Mouse (Mus musculus) heart, embryonic 12.5 days (tissue): ENCODE results near the gene Fcamr. TPM values are rescaled to one million over a fixed set of nuclear protein-coding genes. Genes with fewer than 3 reads are reported as not detected.

ENCODE experiments used
- ATAC-seq: fragments of 200-750 bp; cut with Nextera tagmentation; 2 replicates; pipeline ENCODE4 v1.8.0; 2017; ENCODE audit warnings: moderate TSS enrichment, moderate library complexity; ENCODE audit not compliant: insufficient number of reproducible peaks, low FRiP score
- H3K27ac ChIP-seq: fragments of 300-500 bp; sonication (generic); 2 replicates; pipeline ENCODE4 v1.5.1; 2016; ENCODE audit warnings: mild to moderate bottlenecking, moderate library complexity; ENCODE audit not compliant: poor library complexity, severe bottlenecking
- H3K27me3 ChIP-seq: fragments of 300-500 bp; sonication (generic); replicated peaks from 2 replicates; pipeline ENCODE4 v1.6.1; 2016; ENCODE audit warnings: mild to moderate bottlenecking, moderate library complexity
- H3K36me3 ChIP-seq: fragments of 300-500 bp; sonication (generic); 2 replicates; pipeline ENCODE4 v1.6.1; 2016; ENCODE audit warnings: mild to moderate bottlenecking, moderate library complexity
- H3K4me1 ChIP-seq: fragments of 300-500 bp; sonication (generic); replicated peaks from 2 replicates; pipeline ENCODE4 v1.6.1; 2016; ENCODE audit warnings: mild to moderate bottlenecking
- H3K4me2 ChIP-seq: fragments of 300-500 bp; sonication (generic); 2 replicates; pipeline ENCODE4 v1.6.1; 2016; ENCODE audit warnings: mild to moderate bottlenecking, moderate library complexity
- H3K4me3 ChIP-seq: fragments of 300-500 bp; sonication (generic); 2 replicates; pipeline ENCODE4 v1.5.1; 2016; ENCODE audit warnings: mild to moderate bottlenecking
- H3K9ac ChIP-seq: fragments of 300-500 bp; sonication (generic); 2 replicates; pipeline ENCODE4 v1.6.1; 2016; ENCODE audit warnings: mild to moderate bottlenecking, moderate library complexity
- H3K9me3 ChIP-seq: fragments of 300-500 bp; sonication (generic); replicated peaks from 2 replicates; pipeline ENCODE4 v1.6.1; 2016; ENCODE audit warnings: mild to moderate bottlenecking, moderate library complexity
- WGBS: fragments of 180-500 bp; shearing (Covaris S2); methylation state at CpG from one replicate; pipeline ENCODE4 v1.1.7; 2016; 5-methylcytosine and 5-hydroxymethylcytosine counted together
- polyA plus RNA-seq: library from polyadenylated mRNA; unstranded; fragments of >200 nt; fragmentation: Nextera tagmentation; extraction: Ambion mirVana; gene quantifications from 2 replicates; pipeline ENCODE4 v1.2.1, GENCODE M21; 2016

Fcamr gene
- polyA plus RNA-seq, 1 experiment from 2014 or later = 0.15 TPM

DNA sequence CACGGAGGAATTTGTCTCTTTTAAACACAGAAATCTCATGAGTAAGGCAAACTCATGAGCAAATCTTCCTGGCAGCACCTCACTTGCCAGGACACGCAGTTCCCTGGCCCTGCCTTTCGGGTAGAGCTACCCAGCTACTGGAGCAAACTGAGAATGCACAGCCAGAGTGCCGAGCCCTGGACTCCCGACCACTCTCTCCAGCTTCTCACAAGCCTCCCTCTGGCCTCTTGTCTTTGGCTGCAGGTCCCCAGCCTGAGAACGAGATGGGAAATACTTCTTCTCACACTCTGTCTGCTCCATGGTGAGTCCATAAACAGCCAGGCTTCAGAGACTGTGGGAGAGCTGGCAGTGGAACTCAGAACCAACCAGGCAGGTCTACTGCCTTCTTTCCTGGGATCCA lies 2.3 kb downstream of the Fcamr start:
- no peak for ATAC-seq
- H3K4me3 ChIP-seq = no peak overlapping the region
- no peak overlapping the region; the same call in 1 of the 2 replicates for H3K27ac ChIP-seq
- peaks cover 29% of the 10 kb centered on the region for H3K4me1 ChIP-seq
- H3K27me3 ChIP-seq = 0 out of 2 replicates have a peak, but pooled peaks cover 11% of the 10 kb centered on the region
- H3K9me3 ChIP-seq = no peaks in the 10 kb centered on the region
- 43% methylated on average over 6 of the region's 6 CpGs for WGBS
- H3K36me3 ChIP-seq = no peaks in the 10 kb centered on the region
- H3K9ac ChIP-seq = no peak overlapping the region
- H3K4me2 ChIP-seq = no peak overlapping the region

DNA sequence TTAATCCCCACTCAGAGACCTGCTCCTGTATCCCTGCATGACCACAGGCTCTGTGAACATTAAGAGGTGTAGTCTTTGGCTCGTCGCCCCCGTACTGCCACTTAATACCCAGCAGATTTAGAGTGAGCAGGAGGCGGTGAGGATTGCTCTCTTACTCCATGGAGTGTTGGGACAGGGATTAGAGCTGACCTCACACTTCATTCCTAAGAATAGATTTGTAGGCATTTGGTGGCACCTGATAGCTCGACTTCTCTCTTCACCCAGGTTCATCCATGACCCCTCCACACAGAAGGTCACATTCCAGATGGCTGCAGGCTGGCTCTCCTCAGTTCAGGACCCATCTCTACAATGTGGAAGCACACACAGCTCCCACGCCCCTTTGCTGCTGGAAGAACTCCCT lies 3.6 kb downstream of the Fcamr start:
- 0 out of 2 replicates have a peak, but pooled peaks cover 11% of the 10 kb centered on the region for H3K27me3 ChIP-seq
- no peak overlapping the region for H3K4me3 ChIP-seq
- H3K4me2 ChIP-seq = peak overlapping the region; percentile 24; the same call in 1 of the 2 replicates
- H3K4me1 ChIP-seq = peaks cover 29% of the 10 kb centered on the region
- no peaks in the 10 kb centered on the region for H3K9me3 ChIP-seq
- H3K27ac ChIP-seq = peak overlapping the region; percentile 60; the same call in 1 of the 2 replicates
- ATAC-seq = peak; percentile 33; the same call in 1 of the 2 replicates
- no peaks in the 10 kb centered on the region for H3K36me3 ChIP-seq
- 39% methylated on average over 6 of the region's 6 CpGs for WGBS
- H3K9ac ChIP-seq = no peak overlapping the region; the same call in 1 of the 2 replicates

DNA sequence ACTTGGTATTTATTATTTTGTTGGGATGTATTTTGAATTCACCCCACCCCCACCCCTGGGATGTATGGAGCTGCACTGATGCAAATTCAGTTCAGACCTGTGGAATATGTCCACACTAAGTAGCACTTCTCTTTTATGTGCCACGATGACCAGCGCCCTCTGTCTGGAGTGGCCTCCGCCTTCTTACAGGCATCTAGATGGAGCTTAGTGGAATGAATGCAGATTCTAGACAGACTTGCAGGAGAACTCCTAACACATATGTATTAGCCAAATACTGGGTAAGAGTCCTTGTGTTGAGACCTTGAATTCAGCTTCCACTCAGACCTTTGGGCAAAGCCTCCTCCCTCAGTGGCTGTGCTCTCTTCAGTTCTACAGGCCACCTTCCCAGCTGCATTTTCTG lies 10.2 kb downstream of the Fcamr start:
- H3K9me3 ChIP-seq = no peaks in the 10 kb centered on the region
- H3K4me2 ChIP-seq = no peak overlapping the region
- peaks cover 10% of the 10 kb centered on the region; the same call in 1 of the 2 replicates for H3K27me3 ChIP-seq
- H3K4me1 ChIP-seq = no peaks in the 10 kb centered on the region
- no peak for ATAC-seq
- no peak overlapping the region for H3K4me3 ChIP-seq
- H3K36me3 ChIP-seq = no peaks in the 10 kb centered on the region
- H3K27ac ChIP-seq = no peak overlapping the region
- 79% methylated on average over 3 of the region's 3 CpGs for WGBS
- no peak overlapping the region for H3K9ac ChIP-seq

DNA sequence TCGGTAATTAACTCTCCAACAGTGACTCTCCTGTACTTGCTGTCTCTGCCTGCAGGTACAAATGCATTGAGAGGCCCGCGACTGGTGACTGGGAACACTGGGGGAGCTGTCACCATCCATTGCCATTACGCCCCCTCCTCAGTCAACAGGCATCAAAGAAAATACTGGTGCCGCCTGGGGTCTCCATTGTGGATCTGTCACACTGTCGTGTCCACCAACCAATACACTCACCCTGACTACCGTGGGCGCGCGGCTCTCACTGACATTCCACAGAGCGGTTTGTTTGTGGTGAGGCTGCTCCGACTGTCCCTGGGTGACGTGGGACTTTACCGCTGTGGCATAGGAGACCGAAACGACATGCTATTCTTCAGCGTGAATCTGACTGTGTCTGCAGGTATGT lies 10.6 kb downstream of the Fcamr start:
- no peak for ATAC-seq
- H3K27ac ChIP-seq = no peak overlapping the region
- H3K9me3 ChIP-seq = no peaks in the 10 kb centered on the region
- 68% methylated on average over 17 of the region's 17 CpGs for WGBS
- H3K4me2 ChIP-seq = no peak overlapping the region
- H3K4me3 ChIP-seq = no peak overlapping the region
- H3K27me3 ChIP-seq = peaks cover 10% of the 10 kb centered on the region; the same call in 1 of the 2 replicates
- H3K36me3 ChIP-seq = no peaks in the 10 kb centered on the region
- H3K4me1 ChIP-seq = no peaks in the 10 kb centered on the region
- no peak overlapping the region for H3K9ac ChIP-seq

DNA sequence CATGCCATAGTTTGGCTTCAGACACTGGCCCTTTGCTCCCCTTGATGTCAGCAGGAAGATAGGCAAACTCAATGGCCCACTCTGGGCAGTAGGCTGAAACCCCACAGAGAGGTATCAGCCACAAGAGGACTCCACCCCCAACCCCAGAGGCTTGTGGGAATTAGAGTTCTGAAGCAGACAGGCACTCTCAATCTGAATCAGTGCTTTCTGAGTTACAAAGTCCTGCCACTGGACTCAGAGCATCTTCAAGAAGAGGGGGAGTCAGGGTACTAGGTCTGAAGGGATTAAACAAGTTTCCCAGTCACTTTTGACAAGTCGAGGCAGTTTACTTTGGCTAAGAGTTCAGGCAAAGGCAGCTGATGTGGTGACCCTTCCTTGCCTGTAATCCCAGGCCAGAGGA lies 19.0 kb downstream of the Fcamr start:
- ATAC-seq = no peak
- no peaks in the 10 kb centered on the region for H3K36me3 ChIP-seq
- no peak overlapping the region for H3K9ac ChIP-seq
- H3K27ac ChIP-seq = no peak overlapping the region
- H3K9me3 ChIP-seq = no peaks in the 10 kb centered on the region
- H3K4me1 ChIP-seq = no peaks in the 10 kb centered on the region
- H3K27me3 ChIP-seq = peaks cover 11% of the 10 kb centered on the region; the same call in 1 of the 2 replicates
- no peak overlapping the region for H3K4me2 ChIP-seq
- no peak overlapping the region for H3K4me3 ChIP-seq
- 57% methylated on average over 1 of the region's 1 CpGs for WGBS

DNA sequence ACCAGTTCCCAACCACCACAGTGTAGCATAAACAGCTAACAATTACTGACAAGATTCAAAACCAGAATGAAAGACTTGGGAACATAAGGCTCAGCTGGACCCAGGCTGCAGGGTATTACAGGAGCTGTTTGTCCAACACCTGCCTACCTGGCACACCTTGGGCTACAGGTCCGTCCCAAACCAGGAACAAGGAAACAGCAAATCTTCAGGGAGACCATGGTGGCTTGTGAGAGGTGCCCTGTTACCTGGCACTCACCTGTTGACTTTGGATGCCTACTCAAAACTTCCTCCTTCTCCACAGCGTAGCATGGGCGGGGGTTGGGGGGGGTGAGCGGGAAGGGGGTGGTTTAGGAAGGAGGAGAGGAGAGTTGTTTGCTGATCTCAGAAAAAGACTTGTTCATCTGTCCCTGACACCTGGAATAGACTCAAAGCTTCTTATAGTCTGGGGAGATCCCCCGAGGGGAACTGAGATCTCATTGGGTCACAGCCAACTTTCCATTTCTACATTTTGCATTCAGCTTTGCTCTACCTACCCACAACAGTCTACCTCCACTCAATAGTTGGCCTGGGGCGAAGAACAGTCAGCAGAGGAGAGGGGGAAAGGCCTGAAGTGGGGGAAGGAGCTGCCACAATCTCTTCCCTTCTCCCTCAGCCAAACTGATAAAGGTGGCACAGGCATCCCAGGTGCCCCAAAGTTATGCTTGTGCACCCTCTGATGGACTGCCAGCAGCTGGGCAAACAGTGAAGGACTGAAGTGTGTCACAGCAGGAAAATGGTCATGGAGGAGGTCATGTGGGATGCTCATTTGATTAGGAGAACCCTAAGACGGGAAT lies 19.8 kb downstream of the Fcamr start:
- no peaks in the 10 kb centered on the region for H3K9me3 ChIP-seq
- no peak overlapping the region for H3K27ac ChIP-seq
- 85% methylated on average over 7 of the region's 7 CpGs for WGBS
- ATAC-seq = no peak
- H3K4me2 ChIP-seq = no peak overlapping the region
- no peak overlapping the region for H3K4me3 ChIP-seq
- no peaks in the 10 kb centered on the region for H3K4me1 ChIP-seq
- no peak overlapping the region for H3K9ac ChIP-seq
- H3K36me3 ChIP-seq = no peaks in the 10 kb centered on the region
- peaks cover 18% of the 10 kb centered on the region for H3K27me3 ChIP-seq

DNA sequence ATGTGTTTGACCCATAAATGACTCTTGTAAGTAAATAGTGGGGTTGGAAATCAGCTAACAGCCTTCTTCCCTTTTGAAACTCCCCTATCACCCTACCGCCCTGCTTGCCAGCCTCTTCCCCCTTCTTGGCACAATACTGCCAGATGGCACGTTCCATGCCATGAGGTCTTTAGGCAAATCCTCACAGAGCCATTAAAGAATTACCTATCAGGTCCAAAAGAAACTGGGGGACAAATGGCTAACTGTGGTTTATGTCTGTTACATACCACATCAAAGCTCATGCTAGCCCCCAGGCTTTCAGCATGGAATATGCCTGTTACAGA lies 20.4 kb downstream of the Fcamr start:
- Histone ChIP-seq H3K27ac (no peak overlapping the region), H3K27me3 (peaks cover 18% of the 10 kb centered on the region), H3K4me2 (no peak overlapping the region), H3K9me3 (no peaks in the 10 kb centered on the region), H3K4me1 (no peaks in the 10 kb centered on the region), H3K4me3 (no peak overlapping the region), H3K36me3 (no peaks in the 10 kb centered on the region), H3K9ac (no peak overlapping the region)
- 95% methylated on average over 2 of the region's 2 CpGs for WGBS
- ATAC-seq = no peak

DNA sequence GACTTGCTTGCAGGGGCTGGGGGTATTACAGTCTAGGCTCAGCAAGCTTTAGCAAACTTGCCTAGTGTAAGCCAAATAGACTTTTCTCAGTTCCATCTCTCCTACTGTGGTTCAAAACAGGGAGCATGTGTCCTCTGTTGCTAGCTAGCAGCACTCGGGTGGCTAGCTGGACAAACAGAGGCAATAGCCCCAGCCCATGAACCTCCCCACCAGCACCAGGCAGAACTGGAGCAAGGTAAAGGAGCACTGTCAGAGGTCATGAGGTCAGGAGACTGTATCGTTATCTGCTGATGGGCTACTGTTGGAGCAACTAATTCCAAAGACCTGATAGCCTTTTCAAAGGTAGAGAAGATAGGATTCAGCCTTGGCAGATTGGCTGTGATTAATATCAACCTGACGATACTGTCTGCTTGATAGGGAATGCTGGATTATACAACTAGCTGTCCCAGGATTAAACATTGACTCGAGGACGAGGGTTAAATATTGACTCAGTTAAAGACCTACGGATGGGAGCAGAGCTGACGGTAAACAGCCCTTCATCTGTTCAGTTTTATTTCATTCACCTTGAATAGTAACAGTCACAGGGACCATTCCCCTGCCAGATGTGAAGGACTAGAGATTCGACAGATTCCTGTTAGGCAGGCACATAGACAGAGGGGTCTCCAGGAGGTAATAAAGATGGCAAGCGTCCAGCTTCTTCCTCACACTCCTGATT lies 21.4 kb downstream of the Fcamr start:
- no peaks in the 10 kb centered on the region for H3K4me1 ChIP-seq
- H3K36me3 ChIP-seq = no peaks in the 10 kb centered on the region
- peaks cover 18% of the 10 kb centered on the region for H3K27me3 ChIP-seq
- WGBS = 71% methylated on average over 9 of the region's 9 CpGs
- H3K27ac ChIP-seq = no peak overlapping the region
- H3K9ac ChIP-seq = no peak overlapping the region
- H3K4me3 ChIP-seq = no peak overlapping the region
- H3K9me3 ChIP-seq = no peaks in the 10 kb centered on the region
- no peak for ATAC-seq
- no peak overlapping the region for H3K4me2 ChIP-seq

DNA sequence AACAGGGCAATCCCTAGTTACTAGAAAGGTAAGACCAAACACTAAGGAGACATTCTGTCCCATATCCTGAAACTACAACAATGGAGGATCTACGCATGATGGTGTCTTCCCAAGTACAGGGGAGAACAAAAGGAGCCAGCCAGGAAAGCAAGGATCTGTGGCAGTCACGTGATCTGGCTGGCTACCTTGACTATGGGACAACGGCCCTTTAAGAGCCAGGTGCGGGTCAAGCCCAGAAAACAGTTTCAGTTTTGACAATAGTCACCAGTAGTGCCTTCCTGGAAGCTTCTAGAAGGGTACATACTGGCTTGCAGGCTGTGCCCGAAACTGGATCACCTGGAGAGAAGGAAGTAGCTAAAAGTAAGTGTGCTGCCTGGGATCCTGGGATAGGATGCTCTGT lies 25.7 kb downstream of the Fcamr start, which contains the start of gene Pigr:
Gene Pigr (plus strand): TSS at position 237 of the 400 bp plus-strand sequence.
- peaks cover 24% of the 10 kb centered on the region for H3K4me1 ChIP-seq
- H3K4me3 ChIP-seq = no peak within 1 kb of the TSS
- H3K27ac ChIP-seq = no peak within 1 kb of the TSS
- H3K4me2 ChIP-seq = no peak within 1 kb of the TSS
- 89% methylated on average over 5 of the region's 5 CpGs for WGBS
- H3K36me3 ChIP-seq = no peaks in the 10 kb centered on the region
- no peak for ATAC-seq
- H3K9ac ChIP-seq = no peak within 1 kb of the TSS
- H3K9me3 ChIP-seq = no peaks in the 10 kb centered on the region
- H3K27me3 ChIP-seq = peaks cover 19% of the 10 kb centered on the region

DNA sequence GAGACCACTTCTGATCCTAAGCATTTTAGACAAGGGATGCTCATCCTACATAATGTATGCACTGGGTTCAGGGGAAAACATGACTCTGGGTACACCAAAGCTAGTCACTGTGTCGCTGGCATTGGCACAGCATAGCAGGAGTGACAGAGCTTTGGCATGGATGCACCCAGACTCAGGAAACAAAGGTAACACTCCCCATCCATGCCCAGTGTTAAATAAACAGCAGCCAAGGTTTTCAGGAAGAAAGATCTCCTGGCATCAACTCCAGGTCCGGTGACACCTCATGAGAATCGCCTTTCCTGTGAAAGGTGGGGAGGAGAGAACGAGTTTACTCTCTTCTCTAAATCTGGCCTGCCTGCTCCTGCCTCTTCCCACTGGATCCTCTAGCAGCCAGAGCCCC lies 28.0 kb downstream of the Fcamr start:
- no peak for ATAC-seq
- H3K9ac ChIP-seq = no peak overlapping the region; the same call in 1 of the 2 replicates
- peaks cover 14% of the 10 kb centered on the region for H3K27me3 ChIP-seq
- H3K9me3 ChIP-seq = no peaks in the 10 kb centered on the region
- H3K4me2 ChIP-seq = no peak overlapping the region
- H3K4me1 ChIP-seq = peaks cover 24% of the 10 kb centered on the region
- 74% methylated on average over 4 of the region's 4 CpGs for WGBS
- H3K36me3 ChIP-seq = no peaks in the 10 kb centered on the region
- H3K27ac ChIP-seq = no peak overlapping the region
- no peak overlapping the region for H3K4me3 ChIP-seq
